Mouse (Mus musculus) lung, embryonic 15.5 days (tissue): ENCODE measurements around the gene Spc24. TPM values are rescaled to one million over a fixed set of nuclear protein-coding genes. Genes with fewer than 3 reads are reported as not detected.
A peak's percentile ranks its signal among the peaks of the same experiment; 100 is the strongest.

Source experiments
- ATAC-seq: fragments of 200-750 bp; cut with Nextera tagmentation; 2 replicates; pipeline ENCODE4 v1.8.0; 2017; ENCODE audit warnings: moderate number of reproducible peaks, borderline replicate concordance; ENCODE audit not compliant: low FRiP score, low TSS enrichment; ENCODE audit errors: extremely low read depth
- H3K27ac ChIP-seq: fragments of 300-500 bp; sonication (generic); 2 replicates; pipeline ENCODE4 v1.5.1; 2015; ENCODE audit warnings: moderate library complexity, mild to moderate bottlenecking, inconsistent platforms
- H3K27me3 ChIP-seq: fragments of 300-500 bp; sonication (generic); 2 replicates; pipeline ENCODE4 v1.6.1; 2015; ENCODE audit warnings: inconsistent platforms
- H3K36me3 ChIP-seq: fragments of 300-500 bp; sonication (generic); 2 replicates; pipeline ENCODE4 v1.6.1; 2015; ENCODE audit warnings: inconsistent platforms
- H3K4me1 ChIP-seq: fragments of 300-500 bp; sonication (generic); 2 replicates; pipeline ENCODE4 v1.6.1; 2015; ENCODE audit warnings: inconsistent platforms
- H3K4me2 ChIP-seq: fragments of 300-500 bp; sonication (generic); 2 replicates; pipeline ENCODE4 v1.6.1; 2015; ENCODE audit warnings: inconsistent platforms, mild to moderate bottlenecking, moderate library complexity
- H3K4me3 ChIP-seq: fragments of 300-500 bp; sonication (generic); 2 replicates; pipeline ENCODE4 v1.5.1; 2015; ENCODE audit warnings: mild to moderate bottlenecking, inconsistent platforms
- H3K9ac ChIP-seq: fragments of 300-500 bp; sonication (generic); 2 replicates; pipeline ENCODE4 v1.6.1; 2015; ENCODE audit warnings: inconsistent platforms
- H3K9me3 ChIP-seq: fragments of 300-500 bp; sonication (generic); 2 replicates; pipeline ENCODE4 v1.6.1; 2016; ENCODE audit warnings: inconsistent platforms
- WGBS: fragments of 180-500 bp; shearing (Covaris S2); methylation state at CpG from one replicate; pipeline ENCODE4 v1.1.7; 2015; 5-methylcytosine and 5-hydroxymethylcytosine counted together
- polyA plus RNA-seq: library from polyadenylated mRNA; unstranded; fragments of >200 nt; fragmentation: Nextera tagmentation; extraction: Ambion mirVana; gene quantifications from 2 replicates; pipeline ENCODE4 v1.2.1, GENCODE M21; 2015

Gene Spc24
- polyA plus RNA-seq, 1 experiment from 2014 or later, result 154 TPM

DNA sequence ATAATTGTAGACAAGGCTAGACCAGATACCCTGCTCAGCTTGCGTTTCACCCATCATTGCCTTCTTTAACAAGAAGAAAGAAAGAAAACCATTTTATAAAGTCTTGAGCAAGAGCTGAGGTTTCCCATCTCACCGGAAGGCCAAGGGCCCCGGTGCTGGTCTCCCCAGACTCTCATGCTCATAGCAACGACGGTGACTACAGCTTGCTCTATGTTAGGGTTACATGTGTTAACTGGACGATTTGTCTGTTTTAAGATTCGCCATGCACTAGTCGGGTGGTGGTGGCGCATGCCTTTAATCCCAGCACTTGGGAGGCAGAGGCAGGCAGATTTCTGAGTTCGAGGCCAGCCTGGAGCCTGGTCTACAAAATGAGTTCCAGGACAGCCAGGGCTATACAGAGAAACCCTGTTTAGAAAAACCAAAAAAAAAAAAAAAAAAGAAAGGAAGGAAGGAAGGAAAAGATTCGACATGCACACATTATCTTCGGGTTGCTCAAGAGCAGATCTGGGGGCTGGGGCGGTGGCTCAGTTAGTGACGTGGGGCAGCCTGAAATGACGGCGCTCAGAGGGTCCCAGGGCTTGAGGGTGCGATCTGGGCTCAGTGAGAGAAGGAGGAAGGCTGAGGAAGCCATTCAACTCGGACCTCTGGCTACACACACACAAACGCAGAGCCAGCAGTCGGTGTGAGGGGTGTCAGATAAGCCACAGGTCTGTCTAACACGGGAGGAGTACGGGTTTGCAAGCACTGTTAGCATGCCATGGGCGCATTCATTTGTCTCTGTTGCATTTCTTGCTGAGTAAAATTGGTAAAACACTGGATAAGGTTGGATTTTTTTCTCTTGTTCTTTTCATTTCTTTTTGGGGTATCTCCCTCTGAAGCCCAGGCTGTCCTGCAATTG lies 34.6 kb downstream of the Spc24 start:
- Histone ChIP-seq H3K4me1 (peaks cover 22% of the 10 kb centered on the region), H3K9me3 (no peaks in the 10 kb centered on the region), H3K27me3 (no peaks in the 10 kb centered on the region), H3K9ac (0 out of 2 replicates have a peak overlapping the region, but pooled peaks have one; percentile 21), H3K36me3 (0 out of 2 replicates have a peak, but pooled peaks cover 6% of the 10 kb centered on the region), H3K4me2 (peak overlapping the region; percentile 68), H3K4me3 (peak overlapping the region; percentile 64), H3K27ac (0 out of 2 replicates have a peak overlapping the region, but pooled peaks have one; percentile 6)
- 46% methylated on average over 23 of the region's 23 CpGs for WGBS
- no peak for ATAC-seq

DNA sequence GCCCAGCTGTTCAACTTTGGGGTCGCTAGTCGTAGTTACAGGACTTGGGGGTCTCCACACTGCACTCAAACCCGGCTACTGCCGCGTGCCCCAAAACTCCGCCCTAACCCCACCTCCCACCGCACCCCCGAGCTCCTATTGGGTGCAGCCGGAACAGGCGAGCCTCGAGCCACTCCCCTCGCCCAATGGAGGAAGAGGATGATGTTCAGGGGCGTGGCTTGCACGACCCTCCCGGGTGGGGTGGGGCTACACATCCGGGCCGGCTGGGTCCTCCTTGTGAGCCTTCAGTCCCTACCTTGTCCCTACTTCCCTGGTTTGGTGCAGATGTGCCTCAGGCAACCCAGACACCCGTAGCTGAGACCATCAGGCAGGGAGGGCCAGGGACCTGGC lies 36.0 kb downstream of the Spc24 start:
- WGBS, result under 1% methylated on average over 18 of the region's 18 CpGs

DNA sequence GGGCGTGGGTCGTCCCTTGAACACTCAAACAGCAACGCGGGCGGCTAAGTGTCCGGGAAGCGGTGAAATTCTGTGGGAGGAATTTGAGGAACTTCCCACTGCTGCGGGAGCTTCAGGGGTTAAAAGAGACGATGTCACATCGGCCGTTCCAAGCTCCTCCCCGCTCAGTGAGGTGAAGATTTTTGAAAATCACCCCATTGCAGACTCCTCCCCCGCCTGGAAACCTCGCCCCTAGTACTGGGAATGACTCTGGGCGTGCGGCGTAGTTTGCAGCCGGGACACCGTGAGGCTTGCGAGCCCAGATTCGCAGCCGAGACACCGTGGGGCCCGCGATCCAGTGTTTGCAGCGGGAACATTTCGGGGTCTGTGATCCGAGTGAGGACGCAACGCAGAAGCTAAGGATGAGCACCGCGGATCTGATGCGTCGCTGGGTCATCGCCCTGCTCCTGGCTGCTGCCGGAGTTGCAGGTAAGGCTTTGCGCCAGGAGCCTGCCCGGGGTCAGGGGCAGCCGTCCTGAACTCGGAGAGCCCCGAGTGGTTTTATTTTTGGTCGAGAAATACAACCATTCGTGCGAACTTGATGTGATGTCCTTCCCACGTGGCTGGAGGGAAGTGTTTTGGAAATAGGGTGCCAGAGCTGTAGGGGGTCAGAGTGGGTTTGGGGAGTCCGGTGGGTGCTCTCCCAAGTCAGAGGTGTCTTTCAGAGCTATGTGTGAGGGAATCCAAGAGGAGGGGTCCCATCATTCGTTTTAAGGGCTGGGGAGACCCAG lies 36.5 kb downstream of the Spc24 start, which contains the start of gene Ldlr:
TSS of gene Ldlr (plus strand) at position 107 of the 770 bp plus-strand sequence.
- Histone ChIP-seq H3K27me3 (no peaks in the 10 kb centered on the region), H3K4me2 (peak within 1 kb of the TSS; percentile 68), H3K9me3 (no peaks in the 10 kb centered on the region), H3K4me1 (peaks cover 22% of the 10 kb centered on the region), H3K27ac (peak within 1 kb of the TSS; percentile 95), H3K4me3 (peak within 1 kb of the TSS; percentile 64), H3K9ac (peak within 1 kb of the TSS; percentile 60), H3K36me3 (no peaks in the 10 kb centered on the region)
- WGBS, result under 1% methylated on average over 47 of the region's 47 CpGs
- ATAC-seq, result peak; percentile 90

More for the DNA sequence above, 36.0 kb downstream of the Spc24 start:
- no peaks in the 10 kb centered on the region for H3K9me3 ChIP-seq
- H3K9ac ChIP-seq, result peak overlapping the region; percentile 60
- peaks cover 22% of the 10 kb centered on the region for H3K4me1 ChIP-seq
- H3K4me2 ChIP-seq, result peak overlapping the region; percentile 68
- no peaks in the 10 kb centered on the region for H3K27me3 ChIP-seq
- peak overlapping the region; percentile 95 for H3K27ac ChIP-seq
- peak; percentile 95 for ATAC-seq
- 0 out of 2 replicates have a peak, but pooled peaks cover under 1% of the 10 kb centered on the region for H3K36me3 ChIP-seq
- H3K4me3 ChIP-seq, result peak overlapping the region; percentile 64

DNA sequence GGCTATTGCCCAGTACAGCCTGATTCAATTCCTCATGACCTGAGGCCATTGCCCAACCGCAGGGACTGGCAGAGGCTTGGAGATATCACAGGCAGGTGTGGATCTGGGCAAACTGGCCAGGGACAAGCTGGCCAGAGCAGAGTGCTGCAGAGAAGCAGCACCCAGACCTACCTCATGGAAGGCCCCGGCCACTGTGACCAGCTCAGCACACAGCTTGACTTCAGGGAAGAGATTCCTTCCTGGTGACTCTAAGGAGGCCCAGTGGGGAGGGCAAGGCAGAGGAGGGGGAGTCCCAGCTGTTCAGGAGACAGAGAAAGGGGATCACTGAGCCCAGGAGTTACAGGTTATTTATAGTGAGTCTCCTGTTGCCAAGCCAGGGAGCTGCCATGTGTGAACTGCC lies 39.1 kb downstream of the Spc24 start:
- no peak overlapping the region for H3K9ac ChIP-seq

DNA sequence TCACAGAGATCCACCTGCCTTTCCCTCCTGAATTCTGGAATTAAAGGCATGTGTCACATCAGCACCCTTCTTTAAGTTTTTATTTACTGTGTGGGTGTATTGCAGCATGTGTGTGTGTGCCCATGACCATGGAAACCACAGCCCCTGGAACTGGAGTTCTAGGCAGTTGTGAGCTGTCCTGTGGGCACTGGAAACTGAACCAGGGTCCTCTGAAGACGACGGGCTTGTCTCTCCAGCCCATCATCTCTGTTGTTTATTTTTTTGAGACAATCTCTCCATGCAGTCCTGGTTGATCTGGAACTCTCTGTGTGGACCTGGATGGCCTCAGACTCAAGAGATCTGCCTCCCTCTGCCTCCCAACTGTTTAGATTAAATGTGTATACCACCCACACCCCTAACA lies 43.1 kb downstream of the Spc24 start:
- H3K27ac ChIP-seq, result no peak overlapping the region
- H3K36me3 ChIP-seq, result no peaks in the 10 kb centered on the region
- WGBS, result 66% methylated on average over 2 of the region's 2 CpGs

More for the DNA sequence above, 39.1 kb downstream of the Spc24 start:
- Histone ChIP-seq H3K36me3 (no peaks in the 10 kb centered on the region), H3K4me2 (no peak overlapping the region), H3K4me3 (no peak overlapping the region), H3K27ac (no peak overlapping the region), H3K9me3 (no peaks in the 10 kb centered on the region), H3K4me1 (peaks cover 15% of the 10 kb centered on the region), H3K27me3 (no peaks in the 10 kb centered on the region)
- WGBS, result 67% methylated on average over 2 of the region's 2 CpGs
- no peak for ATAC-seq

DNA sequence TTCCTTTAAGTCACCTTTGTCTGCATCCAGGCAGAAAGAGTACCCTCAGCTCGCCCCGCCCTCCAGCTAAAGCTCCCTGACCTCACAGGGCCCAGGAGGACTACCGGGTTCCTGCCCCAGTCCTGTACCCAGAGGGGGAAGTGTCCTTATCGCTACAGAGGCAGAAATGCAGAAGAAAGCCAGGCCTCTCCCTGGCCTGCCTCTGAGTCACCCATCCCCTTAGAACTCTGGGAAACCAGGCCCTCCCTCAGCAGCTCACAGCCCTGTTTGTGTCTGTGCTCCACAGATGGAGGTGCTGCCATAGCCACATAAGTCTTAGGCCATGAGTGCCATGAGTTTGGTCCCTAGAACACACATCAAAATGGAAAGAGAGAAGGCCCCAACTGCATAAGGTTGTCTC lies 44.8 kb downstream of the Spc24 start:
- no peak overlapping the region for H3K9ac ChIP-seq
- no peak overlapping the region for H3K27ac ChIP-seq
- no peaks in the 10 kb centered on the region for H3K27me3 ChIP-seq
- 49% methylated on average over 4 of the region's 4 CpGs for WGBS
- no peak overlapping the region for H3K4me2 ChIP-seq
- no peaks in the 10 kb centered on the region for H3K36me3 ChIP-seq
- no peaks in the 10 kb centered on the region for H3K9me3 ChIP-seq
- peak; percentile 52; the same call in 1 of the 2 replicates for ATAC-seq
- no peaks in the 10 kb centered on the region for H3K4me1 ChIP-seq
- no peak overlapping the region for H3K4me3 ChIP-seq

More for the DNA sequence above, 43.1 kb downstream of the Spc24 start:
- no peak overlapping the region for H3K9ac ChIP-seq
- no peaks in the 10 kb centered on the region for H3K27me3 ChIP-seq
- H3K4me1 ChIP-seq, result no peaks in the 10 kb centered on the region
- no peaks in the 10 kb centered on the region for H3K9me3 ChIP-seq
- ATAC-seq, result no peak
- no peak overlapping the region for H3K4me3 ChIP-seq
- no peak overlapping the region for H3K4me2 ChIP-seq

DNA sequence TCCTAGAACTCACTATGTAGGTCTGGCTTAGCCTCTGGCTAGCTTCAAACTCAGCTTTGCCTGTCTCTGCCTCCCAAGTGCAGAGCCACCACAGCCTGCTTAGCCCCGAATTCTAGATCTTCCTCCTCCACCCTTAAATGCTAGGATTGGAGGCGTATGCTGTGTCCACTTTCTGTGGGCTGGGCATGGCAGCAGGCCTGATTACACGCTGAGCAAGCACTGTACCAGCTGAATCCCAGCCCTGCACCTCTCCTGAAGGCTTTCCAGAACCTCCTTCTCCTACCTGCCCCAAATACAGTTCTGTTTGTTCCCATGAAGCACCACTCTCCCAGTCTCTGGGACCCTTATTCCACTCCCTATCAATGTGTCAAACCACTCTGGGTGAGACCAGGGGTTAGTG lies 50.8 kb downstream of the Spc24 start:
- Histone ChIP-seq H3K27ac (no peak overlapping the region), H3K36me3 (peaks cover 27% of the 10 kb centered on the region), H3K9ac (no peak overlapping the region), H3K9me3 (no peaks in the 10 kb centered on the region), H3K4me3 (no peak overlapping the region), H3K27me3 (no peaks in the 10 kb centered on the region), H3K4me2 (no peak overlapping the region), H3K4me1 (no peaks in the 10 kb centered on the region)
- no peak for ATAC-seq
- WGBS, result 87% methylated on average over 3 of the region's 3 CpGs

DNA sequence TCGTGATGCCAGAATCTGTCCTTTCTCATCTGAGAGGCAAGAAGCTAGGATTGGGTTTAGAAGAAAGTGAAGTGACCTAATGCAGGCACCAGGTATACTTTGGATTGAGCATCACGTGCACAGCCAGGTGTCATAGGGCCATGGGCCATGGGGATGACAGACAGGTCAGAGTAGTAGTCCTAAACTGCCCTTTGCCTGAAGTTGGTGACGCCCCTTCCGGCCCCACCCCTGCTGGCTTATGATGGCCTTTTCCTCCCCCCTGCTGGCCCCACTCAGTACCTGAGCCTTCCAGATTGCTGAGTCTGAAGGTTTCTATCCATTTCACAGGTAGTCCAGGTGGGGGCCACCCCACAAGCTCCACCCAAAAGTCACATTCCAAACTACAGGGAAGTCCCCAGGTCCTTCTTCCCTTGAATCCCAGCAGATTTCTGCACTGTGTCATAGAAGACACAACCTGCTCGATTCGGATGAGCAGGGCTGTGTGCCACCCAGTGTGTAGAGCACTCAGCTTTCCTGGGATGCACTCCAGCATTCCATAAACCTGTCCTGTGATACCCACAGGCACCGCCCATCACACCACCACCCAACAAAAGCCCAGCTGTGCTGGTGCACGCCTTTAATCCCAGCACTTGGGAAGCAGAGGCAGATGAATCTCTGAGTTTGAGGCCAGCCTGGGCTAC lies 53.4 kb downstream of the Spc24 start:
- Histone ChIP-seq H3K4me3 (no peak overlapping the region), H3K9me3 (no peaks in the 10 kb centered on the region), H3K4me2 (no peak overlapping the region), H3K36me3 (peaks cover 53% of the 10 kb centered on the region), H3K27ac (no peak overlapping the region), H3K9ac (no peak overlapping the region), H3K27me3 (no peaks in the 10 kb centered on the region), H3K4me1 (no peaks in the 10 kb centered on the region)
- ATAC-seq, result no peak
- WGBS, result 87% methylated on average over 8 of the region's 8 CpGs

DNA sequence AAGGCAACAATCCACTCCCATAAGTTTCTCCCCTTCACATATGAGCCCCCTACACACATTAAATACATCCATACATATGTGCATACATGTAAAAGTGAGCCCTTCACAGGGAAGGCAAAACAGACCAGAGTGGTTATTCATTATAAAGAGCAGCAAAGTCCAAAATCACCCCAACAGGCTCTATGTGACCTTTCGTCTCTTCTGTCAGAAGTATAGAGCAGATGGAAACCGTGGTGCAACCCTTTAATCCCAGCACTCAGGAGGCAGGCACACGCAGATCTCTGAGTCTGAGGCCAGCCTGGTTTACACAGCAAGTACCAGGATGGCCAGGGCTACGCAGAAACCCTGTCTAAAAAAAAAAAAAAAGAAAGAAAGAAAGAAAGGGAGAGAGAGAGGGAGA lies 54.0 kb downstream of the Spc24 start:
- H3K4me1 ChIP-seq, result no peaks in the 10 kb centered on the region
- ATAC-seq, result no peak
- no peak overlapping the region for H3K4me3 ChIP-seq
- no peak overlapping the region for H3K9ac ChIP-seq
- no peaks in the 10 kb centered on the region for H3K9me3 ChIP-seq
- no peak overlapping the region for H3K27ac ChIP-seq
- 82% methylated on average over 4 of the region's 4 CpGs for WGBS
- no peaks in the 10 kb centered on the region for H3K27me3 ChIP-seq
- peaks cover 60% of the 10 kb centered on the region for H3K36me3 ChIP-seq
- no peak overlapping the region for H3K4me2 ChIP-seq
